Mouse (Mus musculus): ENCODE measurements around the gene Tagln3. TPM values are rescaled to one million over a fixed set of nuclear protein-coding genes. Genes with fewer than 3 reads are reported as not detected.

Gene Tagln3
- total and polyA plus RNA-seq, 2 experiments from 2014 or later, result 225 to 328 TPM

- Histone ChIP-seq H3K4me2 (ENCODE audit: low read depth) (no peak overlapping the region), H3K36me3 (ENCODE audit: insufficient read depth) (no peaks in the 10 kb centered on the region), H3K27ac (ENCODE audit: low read depth, low read length) (no peak overlapping the region), H3K9me3 (ENCODE audit: low read length) (no peaks in the 10 kb centered on the region), H3K27me3 (ENCODE audit: insufficient read depth, low read length) (no peaks in the 10 kb centered on the region), H3K9ac (no peak overlapping the region), H3K4me1 (ENCODE audit: insufficient read depth) (no peaks in the 10 kb centered on the region), H3K4me3 (ENCODE audit: low read depth, low read length) (no peak overlapping the region)
- no peak for ATAC-seq
- 84% methylated on average over 5 of the region's 5 CpGs for WGBS
- TF ChIP-seq CTCF (IDR thresholded peaks at IDR 0.05; ENCODE audit: low read depth), result no peak
- DNase-seq, result no peak
Measured at GRCm38 (mm10) chr16:45699301-45699700, 25.1 kb downstream of the Tagln3 start.

- H3K4me1 ChIP-seq (ENCODE audit: insufficient read depth), result no peaks in the 10 kb centered on the region
- TF ChIP-seq CTCF (IDR thresholded peaks at IDR 0.05; ENCODE audit: low read depth), result no peak
- ATAC-seq (peak; percentile 84), DNase-seq (no peak)
- H3K27ac ChIP-seq (ENCODE audit: low read depth, low read length), result no peak overlapping the region
- no peak overlapping the region for H3K4me2 ChIP-seq (ENCODE audit: low read depth)
- H3K27me3 ChIP-seq (ENCODE audit: insufficient read depth, low read length), result no peaks in the 10 kb centered on the region
- 35% methylated on average over 6 of the region's 6 CpGs for WGBS
- H3K9me3 ChIP-seq (ENCODE audit: low read length), result no peaks in the 10 kb centered on the region
- no peaks in the 10 kb centered on the region for H3K36me3 ChIP-seq (ENCODE audit: insufficient read depth)
- H3K4me3 ChIP-seq (ENCODE audit: low read depth, low read length), result no peak overlapping the region
- no peak overlapping the region for H3K9ac ChIP-seq
Measured at GRCm38 (mm10) chr16:45697996-45698395, 26.4 kb downstream of the Tagln3 start.

- peak; percentile 65 for ATAC-seq
Measured at GRCm38 (mm10) chr16:45695445-45696160, 28.8 kb downstream of the Tagln3 start.

DNA sequence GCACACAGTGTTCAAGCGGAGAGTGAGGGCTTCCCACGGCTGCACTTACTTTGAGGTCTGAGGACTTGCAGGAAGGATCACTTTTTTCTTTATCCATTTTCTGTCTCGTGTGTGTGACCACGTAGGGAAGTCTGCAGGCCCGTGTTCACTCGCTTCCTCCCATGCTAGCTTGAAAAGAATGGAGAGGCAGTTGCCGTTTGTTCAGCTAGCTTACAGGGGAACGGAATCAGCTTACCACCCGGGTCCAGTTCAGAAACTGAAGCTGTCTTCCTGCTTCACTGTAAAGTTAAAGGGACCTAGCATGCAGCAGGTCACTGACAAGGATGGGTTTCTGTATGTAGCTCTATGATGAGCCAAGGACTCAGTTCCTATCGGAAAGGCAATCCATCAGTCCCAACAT lies 30.9 kb downstream of the Tagln3 start, which contains the start of gene Tmprss7:
TSS of gene Tmprss7 (minus strand) at position 101 of the 400 bp plus-strand sequence.
- H3K27ac ChIP-seq (ENCODE audit: low read depth, low read length), result no peak within 1 kb of the TSS

More at GRCm38 (mm10) chr16:45695445-45696160, 28.8 kb downstream of the Tagln3 start:
- Histone ChIP-seq H3K4me2 (ENCODE audit: low read depth) (no peak overlapping the region), H3K27me3 (ENCODE audit: insufficient read depth, low read length) (no peaks in the 10 kb centered on the region), H3K9ac (no peak overlapping the region), H3K27ac (ENCODE audit: low read depth, low read length) (no peak overlapping the region), H3K4me1 (ENCODE audit: insufficient read depth) (peaks cover under 1% of the 10 kb centered on the region; the same call in 1 of the 2 replicates), H3K36me3 (ENCODE audit: insufficient read depth) (no peaks in the 10 kb centered on the region), H3K4me3 (ENCODE audit: low read depth, low read length) (no peak overlapping the region), H3K9me3 (ENCODE audit: low read length) (no peaks in the 10 kb centered on the region)
- 62% methylated on average over 9 of the region's 9 CpGs for WGBS
- no peak for DNase-seq
- TF ChIP-seq CTCF (IDR thresholded peaks at IDR 0.05; ENCODE audit: low read depth), result no peak

DNA sequence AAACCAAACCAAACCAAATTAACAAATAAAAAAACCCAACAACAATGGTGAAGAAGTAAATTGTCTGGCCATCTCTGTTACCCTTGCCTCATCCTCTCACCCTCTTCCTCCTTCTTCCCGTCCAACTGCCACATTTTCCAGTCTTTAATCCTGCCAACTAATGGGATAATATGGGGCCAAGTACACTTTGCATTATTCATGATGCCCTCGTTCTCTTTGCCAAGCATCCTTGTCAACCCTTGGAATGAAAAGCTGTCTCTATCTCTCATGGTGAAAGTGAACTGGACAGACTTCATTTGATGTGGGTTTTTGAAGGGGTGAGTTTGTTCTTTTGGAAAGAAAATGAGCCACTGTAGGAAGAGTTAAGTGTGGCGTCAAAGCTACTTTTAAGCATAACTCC lies 31.6 kb downstream of the Tagln3 start:
- no peak for TF ChIP-seq CTCF (IDR thresholded peaks at IDR 0.05; ENCODE audit: low read depth)
- Histone ChIP-seq H3K9me3 (ENCODE audit: low read length) (no peaks in the 10 kb centered on the region), H3K4me3 (ENCODE audit: low read depth, low read length) (no peak overlapping the region), H3K4me1 (ENCODE audit: insufficient read depth) (peaks cover 6% of the 10 kb centered on the region; the same call in 1 of the 2 replicates), H3K36me3 (ENCODE audit: insufficient read depth) (no peaks in the 10 kb centered on the region), H3K27ac (ENCODE audit: low read depth, low read length) (no peak overlapping the region), H3K9ac (no peak overlapping the region), H3K4me2 (ENCODE audit: low read depth) (no peak overlapping the region), H3K27me3 (ENCODE audit: insufficient read depth, low read length) (no peaks in the 10 kb centered on the region)
- DNase-seq (no peak), ATAC-seq (no peak)
- 15% methylated on average over 3 of the region's 3 CpGs for WGBS

More for the DNA sequence above, 30.9 kb downstream of the Tagln3 start, which contains the start of gene Tmprss7:
- Histone ChIP-seq H3K36me3 (ENCODE audit: insufficient read depth) (no peaks in the 10 kb centered on the region), H3K27me3 (ENCODE audit: insufficient read depth, low read length) (no peaks in the 10 kb centered on the region), H3K9ac (no peak within 1 kb of the TSS), H3K4me3 (ENCODE audit: low read depth, low read length) (no peak within 1 kb of the TSS), H3K4me1 (ENCODE audit: insufficient read depth) (peaks cover 6% of the 10 kb centered on the region; the same call in 1 of the 2 replicates), H3K4me2 (ENCODE audit: low read depth) (no peak within 1 kb of the TSS), H3K9me3 (ENCODE audit: low read length) (no peaks in the 10 kb centered on the region)
- no peak for TF ChIP-seq CTCF (IDR thresholded peaks at IDR 0.05; ENCODE audit: low read depth)
- DNase-seq (no peak), ATAC-seq (no peak)
- 61% methylated on average over 10 of the region's 10 CpGs for WGBS

DNA sequence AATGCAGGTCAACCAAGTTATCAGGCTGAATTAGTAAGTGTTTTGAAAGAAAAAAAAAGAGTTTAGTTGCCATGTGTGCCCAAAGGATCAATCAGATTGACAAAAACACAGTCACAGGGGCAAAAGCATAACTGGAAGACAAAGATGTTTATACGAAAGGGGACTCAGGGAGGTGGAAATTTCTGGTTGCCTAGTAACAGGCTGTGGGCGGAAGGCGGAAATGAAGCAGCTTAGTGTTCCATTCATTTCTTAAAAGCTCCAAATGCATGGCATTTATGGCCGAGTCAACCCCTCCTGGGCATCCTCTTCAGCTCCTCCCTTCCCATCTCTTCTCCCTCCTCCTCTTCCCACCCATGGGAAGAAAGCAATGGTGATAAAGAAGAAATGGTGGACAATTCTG lies 34.2 kb downstream of the Tagln3 start:
- WGBS, result 5% methylated on average over 4 of the region's 4 CpGs
- Histone ChIP-seq H3K4me1 (ENCODE audit: insufficient read depth) (peaks cover 6% of the 10 kb centered on the region; the same call in 1 of the 2 replicates), H3K36me3 (ENCODE audit: insufficient read depth) (no peaks in the 10 kb centered on the region), H3K9me3 (ENCODE audit: low read length) (no peaks in the 10 kb centered on the region), H3K27ac (ENCODE audit: low read depth, low read length) (peak overlapping the region; percentile 54), H3K4me3 (ENCODE audit: low read depth, low read length) (no peak overlapping the region), H3K9ac (no peak overlapping the region), H3K4me2 (ENCODE audit: low read depth) (no peak overlapping the region), H3K27me3 (ENCODE audit: insufficient read depth, low read length) (no peaks in the 10 kb centered on the region)
- ATAC-seq, result peak; percentile 91
- TF ChIP-seq CTCF (IDR thresholded peaks at IDR 0.05; ENCODE audit: low read depth), result no peak
- DNase-seq, result peak; percentile 82

DNA sequence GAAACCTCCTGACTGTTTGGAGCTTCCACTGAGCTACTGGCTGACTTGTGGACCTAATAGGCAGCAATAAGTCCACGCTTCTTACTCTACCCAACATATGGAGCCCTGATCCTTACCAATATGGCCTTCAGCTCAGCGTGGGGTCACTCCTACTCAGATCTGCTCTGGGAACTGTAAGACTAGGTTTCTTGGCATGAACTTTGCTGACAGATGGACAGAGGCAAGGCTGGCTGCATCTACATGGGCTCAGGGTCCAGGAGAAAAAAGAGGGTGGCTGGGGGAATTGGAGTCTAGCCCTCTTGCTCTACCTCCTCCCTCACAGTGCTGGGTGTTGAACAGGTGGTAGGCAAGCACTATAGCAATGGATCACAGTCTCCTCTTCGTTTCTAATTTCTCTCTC lies 37.6 kb downstream of the Tagln3 start:
- 68% methylated on average over 3 of the region's 3 CpGs for WGBS
- 0 out of 2 replicates have a peak, but pooled peaks cover 6% of the 10 kb centered on the region for H3K4me1 ChIP-seq (ENCODE audit: insufficient read depth)
- no peaks in the 10 kb centered on the region for H3K36me3 ChIP-seq (ENCODE audit: insufficient read depth)
- ATAC-seq (no peak), DNase-seq (no peak)
- no peak for TF ChIP-seq CTCF (IDR thresholded peaks at IDR 0.05; ENCODE audit: low read depth)
- no peak overlapping the region for H3K9ac ChIP-seq
- H3K9me3 ChIP-seq (ENCODE audit: low read length), result no peaks in the 10 kb centered on the region
- H3K4me2 ChIP-seq (ENCODE audit: low read depth), result no peak overlapping the region
- no peak overlapping the region for H3K4me3 ChIP-seq (ENCODE audit: low read depth, low read length)
- H3K27me3 ChIP-seq (ENCODE audit: insufficient read depth, low read length), result no peaks in the 10 kb centered on the region
- no peak overlapping the region for H3K27ac ChIP-seq (ENCODE audit: low read depth, low read length)

All from forebrain, postnatal 0 days (tissue).